In genomic region chr11:121047826-121048399, GRCm38 (mm10) we compare ENCODE assay signal across 10 mouse cellular contexts. TPM values are rescaled to one million over a fixed set of nuclear protein-coding genes. Genes with fewer than 3 reads are reported as not detected.
DNase-seq lines count a peak whose midpoint lies in the region; ATAC-seq and TF ChIP-seq lines count a peak whose summit lies in the region.
"Had no signal": no experiment of that assay in that cellular context is flagged by ENCODE, and none has a peak within 500 bp of the region (broad histone marks: within the 10 kb centered on the region; RNA-seq: fewer than 3 reads in every experiment).

No protein-coding gene starts in this region.

- dilution Hi-C loops in CH12.LX (cut with MboI; ENCODE audit: extremely low pct_ligation_motif_present, extremely low pct_unique_long_range_greater_than_20kb, low sequenced_read_pairs): no loop called here

- TF ChIP-seq POLR2A in CH12.LX (IDR thresholded peaks at IDR 0.05; ENCODE audit: low read depth, low read length): no peak

- H3K4me2 ChIP-seq in CH12.LX (ENCODE audit: insufficient read depth, low read depth, poor library complexity, severe bottlenecking): no peak overlapping the region
- H3K4me2 ChIP-seq: hindbrain, embryonic 15.5 days had no signal

- POLR2A ChIA-PET in Patski (lab: Charles Lee): interaction anchor here (0.6 kb wide), 1 partner anchor 105 kb away, joined by 3 read pairs; no protein-coding TSS in a partner anchor

- peaks cover 0 to 4% of the 10 kb centered on the region in 2 experiments; a peak in 2 of 4 replicates for H3K4me1 ChIP-seq in CH12.LX (ENCODE audit: control insufficient read depth in 1 of 2, insufficient read depth in 2 of 2)
- H3K4me1 ChIP-seq in limb, embryonic 10.5 days: peaks cover 11% of the 10 kb centered on the region
- H3K4me1 ChIP-seq: hindbrain, embryonic 15.5 days had no signal

- H3K27ac ChIP-seq in CH12.LX (ENCODE audit: insufficient read depth, low read depth): no peak overlapping the region
- no peak overlapping the region for H3K27ac ChIP-seq in limb, embryonic 10.5 days
- H3K27ac ChIP-seq: hindbrain, embryonic 15.5 days had no signal

- no peak for ATAC-seq in Patski
- ATAC-seq in erythroid progenitor cell, adult 5-6 weeks (replicated peaks; ENCODE audit: low FRiP score, poor library complexity, severe bottlenecking): no peak

- in situ Hi-C loops in CH12.LX (cut with MboI; ENCODE audit: low pct_ligation_motif_present, low pct_unique_long_range_greater_than_20kb, low sequenced_read_pairs): no loop called here
- in situ Hi-C loops in Patski (cut with MboI; ENCODE audit: low pct_unique_long_range_greater_than_20kb): no loop called here

- H3K4me3 ChIP-seq in CH12.LX (replicated peaks in 1 of 3; ENCODE audit: low read depth in 2 of 3, low read length in 2 of 3, poor library complexity in 1 of 3): no peak overlapping the region
- H3K4me3 ChIP-seq in limb, embryonic 10.5 days: no peak overlapping the region
- H3K4me3 ChIP-seq: hindbrain, embryonic 15.5 days had no signal

- TF ChIP-seq CTCF in CH12.LX (conservative IDR thresholded peaks at IDR 0.05 in 1 of 2, IDR thresholded peaks at IDR 0.05 in 1 of 2; ENCODE audit: low read depth in 2 of 2, low read length in 2 of 2) (peak; percentile 70 to 73), Patski (IDR thresholded peaks at IDR 0.05) (peak; percentile 71)

- TF ChIP-seq RAD21 in CH12.LX (IDR thresholded peaks at IDR 0.05; ENCODE audit: low read depth, low read length): peak; percentile 77

- 27% methylated on average over 2 of the region's 2 CpGs for WGBS in limb, embryonic 10.5 days

- H3K27me3 ChIP-seq in CH12.LX (replicated peaks) (peaks cover 15% of the 10 kb centered on the region), Patski (peaks cover 6% of the 10 kb centered on the region)
- H3K27me3 ChIP-seq in limb, embryonic 10.5 days (ENCODE audit: low read depth, poor library complexity, severe bottlenecking): no peaks in the 10 kb centered on the region; the same call in 1 of the 2 replicates
- H3K27me3 ChIP-seq: hindbrain, embryonic 15.5 days had no signal

- H3K9me3 ChIP-seq in CH12.LX (replicated peaks; ENCODE audit: low read length): no peaks in the 10 kb centered on the region
- H3K9me3 ChIP-seq in limb, embryonic 10.5 days (replicated peaks): no peaks in the 10 kb centered on the region
- H3K9me3 ChIP-seq: hindbrain, embryonic 15.5 days had no signal

- no peaks in the 10 kb centered on the region for H3K36me3 ChIP-seq in CH12.LX (replicated peaks in 1 of 2; ENCODE audit: control insufficient read depth in 1 of 2, insufficient read depth in 1 of 2, low read length in 1 of 2)
- no peaks in the 10 kb centered on the region for H3K36me3 ChIP-seq in limb, embryonic 10.5 days
- H3K36me3 ChIP-seq: hindbrain, embryonic 15.5 days had no signal

- TF ChIP-seq EP300 in CH12.LX (IDR thresholded peaks at IDR 0.05; ENCODE audit: low read length): no peak

- CTCF ChIA-PET in Patski (lab: Charles Lee): interaction anchor here (0.7 to 1.6 kb wide), 3 partner anchors 31 to 142 kb away, joined by 3 to 7 read pairs (median 4); no protein-coding TSS in a partner anchor

- DNase-seq in layer of hippocampus, adult 11-12 months (ENCODE audit: low spot score): peak; percentile 20
- no peak for DNase-seq in layer of hippocampus, postnatal 10 days (ENCODE audit: low spot score in 2 of 2)
- DNase-seq in CH12.LX (ENCODE audit: extremely low read depth) (peak; percentile 45), Patski (ENCODE audit: low read depth, low spot score) (no peak)
- DNase-seq in limb, embryonic 10.5 days (ENCODE audit: low spot score): peak; percentile 38
- DNase-seq in heart, postnatal 4 days: no peak

- no peaks in the 10 kb centered on the region for H3K79me2 ChIP-seq in CH12.LX (replicated peaks; ENCODE audit: control insufficient read depth, extremely low read depth, insufficient read depth, poor library complexity, severe bottlenecking)

- no peak overlapping the region for H3K9ac ChIP-seq in CH12.LX (ENCODE audit: insufficient read depth, low read depth)
- H3K9ac ChIP-seq: hindbrain, embryonic 15.5 days had no signal

TF ChIP-seq in CH12.LX, 34 proteins besides CTCF, POLR2A, EP300 and RAD21:
- TF ChIP-seq MAX (IDR thresholded peaks at IDR 0.05; ENCODE audit: low read length): 0 out of 2 replicates have a peak, but pooled peaks have one; percentile 25
- no peak for TF ChIP-seq JUN (IDR thresholded peaks at IDR 0.05; ENCODE audit: insufficient read depth, low read depth, low read length)
- TF ChIP-seq SMC3 (IDR thresholded peaks at IDR 0.05; ENCODE audit: low read depth, low read length): peak; percentile 55
TF ChIP-seq in CH12.LX: peak in this region for 2.

RNA-seq across cellular contexts. Expression of gene Cd7, which starts 8.7 kb away (rescaled TPM):
- not detected for total RNA-seq in layer of hippocampus, postnatal 10 days (2021)
- total RNA-seq in CH12.LX (2012; rRNA removed): 0.84 and 2.7 TPM in 2 replicates
- total RNA-seq in CH12.LX (2014; rRNA removed): 0.51 and 0.82 TPM in 2 replicates
- polyA plus RNA-seq in CH12.LX (2012; ENCODE audit: insufficient read length, low read depth): 0.67 and 1.0 TPM in 2 replicates
- not detected for polyA plus RNA-seq in Patski (2021)
- not detected in 2 replicates for polyA plus RNA-seq in limb, embryonic 10.5 days (2016; fragmentation: Nextera tagmentation; extraction: Ambion mirVana)
- total RNA-seq in erythroid progenitor cell, adult 5-6 weeks (2015; ENCODE audit: low replicate concordance): 4.0 and 13.0 TPM in 2 replicates
- 1.2 TPM in 1 of 2 replicates, not detected in the other for total RNA-seq in erythroid progenitor cell, adult 5-6 weeks (2017; ENCODE audit: low replicate concordance)
- total RNA-seq in heart, postnatal 4 days (2021): under 1 TPM in 1 of 2 experiments, not detected in 1; 0.29 TPM
- polyA plus RNA-seq: hindbrain, embryonic 15.5 days had no signal

RNA-seq across cellular contexts. Expression of gene Sectm1b, which starts 15.5 kb away (rescaled TPM):
- not detected for total RNA-seq in layer of hippocampus, postnatal 10 days (2021)
- total RNA-seq in CH12.LX (2012; rRNA removed) (not detected in 2 replicates), CH12.LX (2014; rRNA removed) (not detected in 2 replicates)
- polyA plus RNA-seq in CH12.LX (2012; ENCODE audit: insufficient read length, low read depth) (not detected in 2 replicates), Patski (2021) (1.9 TPM)
- not detected in 2 replicates for polyA plus RNA-seq in limb, embryonic 10.5 days (2016; fragmentation: Nextera tagmentation; extraction: Ambion mirVana)
- total RNA-seq in erythroid progenitor cell, adult 5-6 weeks (2015; ENCODE audit: low replicate concordance): not detected in 2 replicates
- not detected in 2 replicates for total RNA-seq in erythroid progenitor cell, adult 5-6 weeks (2017; ENCODE audit: low replicate concordance)
- total RNA-seq in heart, postnatal 4 days (2021): not detected
- polyA plus RNA-seq: frontal cortex, adult 2 months; hindbrain, embryonic 15.5 days; testis, adult 2 months had no signal

RNA-seq across cellular contexts. Expression of gene Sectm1a, which starts 33.1 kb away (rescaled TPM):
- total RNA-seq in layer of hippocampus, postnatal 10 days (2021): not detected
- total RNA-seq in CH12.LX (2012; rRNA removed) (0.08 TPM in 1 of 2 replicates, not detected in the other), CH12.LX (2014; rRNA removed) (not detected in 2 replicates)
- polyA plus RNA-seq in CH12.LX (2012; ENCODE audit: insufficient read length, low read depth) (not detected in 2 replicates), Patski (2021) (0.13 TPM)
- not detected in 2 replicates for polyA plus RNA-seq in limb, embryonic 10.5 days (2016; fragmentation: Nextera tagmentation; extraction: Ambion mirVana)
- total RNA-seq in erythroid progenitor cell, adult 5-6 weeks (2015; ENCODE audit: low replicate concordance): not detected in 2 replicates
- total RNA-seq in erythroid progenitor cell, adult 5-6 weeks (2017; ENCODE audit: low replicate concordance): not detected in 2 replicates
- total RNA-seq in heart, postnatal 4 days (2021): not detected
- polyA plus RNA-seq: frontal cortex, adult 2 months had no signal

RNA-seq across cellular contexts. Expression of gene Csnk1d, which starts 56.8 kb away (rescaled TPM):
- 100 to 1,000 TPM; 115 TPM for total RNA-seq in layer of hippocampus, postnatal 10 days (2021)
- total RNA-seq in CH12.LX (2012; rRNA removed) (92.1 and 96.8 TPM in 2 replicates), CH12.LX (2014; rRNA removed) (77.7 and 77.8 TPM in 2 replicates)
- polyA plus RNA-seq in CH12.LX (2012; ENCODE audit: insufficient read length, low read depth) (134 and 136 TPM in 2 replicates), Patski (2021) (144 TPM)
- 126 and 136 TPM in 2 replicates for polyA plus RNA-seq in limb, embryonic 10.5 days (2016; fragmentation: Nextera tagmentation; extraction: Ambion mirVana)
- total RNA-seq in erythroid progenitor cell, adult 5-6 weeks (2015; ENCODE audit: low replicate concordance): 7.6 and 27.7 TPM in 2 replicates
- 17.3 and 26.2 TPM in 2 replicates for total RNA-seq in erythroid progenitor cell, adult 5-6 weeks (2017; ENCODE audit: low replicate concordance)
- 10 to 100 TPM; 84.4 to 91.9 TPM for total RNA-seq in heart, postnatal 4 days (2021)

Comparison
In these comparisons a context has a peak if more than half of its experiments do, and no peak if none do; other contexts are left out.
1. DNase-seq: peak in layer of hippocampus, adult 11-12 months (single experiment), CH12.LX (single experiment) and limb, embryonic 10.5 days (single experiment); none in layer of hippocampus, postnatal 10 days (0 of 2), Patski (single experiment) and heart, postnatal 4 days (single experiment).